Mouse (Mus musculus) brain, embryonic 18.5 days (tissue): ENCODE data around the gene C2cd4c.

Source experiments
- DNase-seq: peaks from one replicate; pipeline ENCODE4 v3.0.0-alpha.2; 2012; ENCODE audit warnings: low read depth, low spot score

The C2cd4c gene

DNA sequence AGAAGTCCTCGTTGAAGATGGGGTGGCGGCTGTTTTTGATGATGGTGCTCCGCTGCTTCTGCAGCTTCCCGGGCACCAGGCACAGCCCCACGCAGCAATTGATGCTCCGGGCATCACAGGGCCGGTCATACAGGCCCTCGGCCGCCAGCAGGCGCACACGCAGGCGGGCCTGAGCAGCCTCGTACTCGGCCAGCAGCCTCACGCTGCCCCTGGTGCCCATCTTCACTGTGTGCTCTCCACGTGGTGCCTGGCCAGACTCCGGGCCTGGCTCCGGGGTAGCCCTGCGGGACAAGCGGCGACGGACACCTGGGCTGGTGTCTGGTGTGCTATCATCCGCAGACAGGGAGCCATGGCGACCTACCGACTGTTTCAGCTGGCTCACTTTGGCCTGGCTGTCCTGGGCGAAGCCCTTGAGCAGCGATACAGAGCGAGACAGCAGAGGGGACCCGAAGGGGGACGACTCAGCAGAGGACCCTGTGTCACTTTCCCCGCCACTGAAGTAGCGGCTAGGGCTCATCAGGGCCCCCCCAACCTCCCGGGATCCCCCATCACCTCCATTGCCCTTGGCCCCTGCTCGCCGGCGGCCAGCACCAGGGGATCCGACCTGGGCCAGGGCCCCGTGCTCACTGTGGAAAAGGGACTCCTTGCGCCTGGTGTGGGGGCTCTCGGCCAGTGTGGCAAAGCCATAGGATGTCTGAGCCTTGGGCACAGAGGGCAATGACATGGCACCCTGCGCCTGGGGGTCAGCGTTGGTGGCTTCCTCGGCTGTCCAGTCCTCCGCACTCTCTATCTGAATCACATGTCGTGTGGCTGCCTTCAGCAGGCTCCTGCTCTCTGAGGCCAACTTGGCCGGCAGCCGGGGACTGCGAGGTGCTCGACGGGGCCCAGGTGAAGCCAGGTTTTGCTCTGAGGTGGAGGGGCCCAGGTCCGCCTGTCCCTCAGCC lies 1.4 kb downstream of the C2cd4c start:
- DNase-seq, result no peak

DNA sequence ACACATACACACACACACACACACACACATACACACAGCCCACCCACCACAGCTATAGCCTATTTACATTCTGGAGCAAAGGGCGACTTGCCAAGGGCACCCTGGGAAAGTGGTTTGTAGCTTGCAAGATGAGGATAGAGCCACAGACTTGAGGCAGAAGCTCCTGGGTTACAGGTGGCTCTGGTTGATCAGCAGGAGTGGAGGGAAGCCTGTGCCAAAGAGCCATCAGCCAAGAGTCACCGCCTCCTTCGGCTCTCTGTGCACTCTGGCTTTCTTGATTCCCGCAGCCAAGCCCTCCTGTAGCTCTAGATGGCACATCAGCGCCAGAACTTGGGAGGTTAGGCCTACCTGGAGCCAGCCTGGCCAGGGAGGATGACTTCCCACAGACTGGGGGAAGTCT lies 2.5 kb downstream of the C2cd4c start:
- no peak for DNase-seq

GRCm38 (mm10) chr10:79609276-79609675 lies 4.5 kb downstream of the C2cd4c start:
- no peak for DNase-seq

DNA sequence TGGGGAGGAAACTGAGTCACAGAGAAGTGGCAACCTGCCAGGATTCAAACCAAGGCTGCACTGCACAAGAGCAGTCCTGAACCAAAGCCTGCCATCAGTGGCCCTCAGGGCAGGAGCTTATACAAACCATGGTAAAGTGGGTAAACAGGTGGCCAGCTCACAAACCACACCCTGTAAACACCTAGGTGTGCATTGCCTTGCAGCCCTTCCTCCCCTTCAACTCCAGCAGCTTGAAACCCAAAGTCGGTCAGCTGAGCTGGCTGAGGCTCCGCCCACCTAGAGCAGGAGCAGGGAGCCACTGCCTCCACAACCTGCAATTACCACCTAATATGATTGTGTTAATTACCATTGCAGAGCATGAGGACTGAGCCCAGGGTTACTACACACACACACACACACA lies 5.9 kb downstream of the C2cd4c start:
- DNase-seq, result no peak

- DNase-seq, result no peak
These were observed 7.3 kb downstream of the C2cd4c start for GRCm38 (mm10) chr10:79606537-79606936.

DNA sequence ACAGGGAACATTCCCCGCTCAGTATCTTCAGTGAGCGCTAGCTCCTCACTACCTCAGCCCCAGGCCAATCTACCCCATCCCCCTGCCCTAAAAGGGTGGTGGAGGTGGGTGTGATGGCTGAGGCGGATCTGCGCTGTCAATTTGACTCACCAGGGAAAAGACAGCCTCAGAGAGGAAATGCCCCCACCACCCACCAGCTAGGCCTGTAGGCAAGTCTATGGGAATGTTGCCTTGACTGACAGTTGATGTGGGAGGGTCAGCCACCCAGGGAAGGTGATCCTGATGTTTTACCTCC lies 15.9 kb downstream of the C2cd4c start:
- no peak for DNase-seq

DNA sequence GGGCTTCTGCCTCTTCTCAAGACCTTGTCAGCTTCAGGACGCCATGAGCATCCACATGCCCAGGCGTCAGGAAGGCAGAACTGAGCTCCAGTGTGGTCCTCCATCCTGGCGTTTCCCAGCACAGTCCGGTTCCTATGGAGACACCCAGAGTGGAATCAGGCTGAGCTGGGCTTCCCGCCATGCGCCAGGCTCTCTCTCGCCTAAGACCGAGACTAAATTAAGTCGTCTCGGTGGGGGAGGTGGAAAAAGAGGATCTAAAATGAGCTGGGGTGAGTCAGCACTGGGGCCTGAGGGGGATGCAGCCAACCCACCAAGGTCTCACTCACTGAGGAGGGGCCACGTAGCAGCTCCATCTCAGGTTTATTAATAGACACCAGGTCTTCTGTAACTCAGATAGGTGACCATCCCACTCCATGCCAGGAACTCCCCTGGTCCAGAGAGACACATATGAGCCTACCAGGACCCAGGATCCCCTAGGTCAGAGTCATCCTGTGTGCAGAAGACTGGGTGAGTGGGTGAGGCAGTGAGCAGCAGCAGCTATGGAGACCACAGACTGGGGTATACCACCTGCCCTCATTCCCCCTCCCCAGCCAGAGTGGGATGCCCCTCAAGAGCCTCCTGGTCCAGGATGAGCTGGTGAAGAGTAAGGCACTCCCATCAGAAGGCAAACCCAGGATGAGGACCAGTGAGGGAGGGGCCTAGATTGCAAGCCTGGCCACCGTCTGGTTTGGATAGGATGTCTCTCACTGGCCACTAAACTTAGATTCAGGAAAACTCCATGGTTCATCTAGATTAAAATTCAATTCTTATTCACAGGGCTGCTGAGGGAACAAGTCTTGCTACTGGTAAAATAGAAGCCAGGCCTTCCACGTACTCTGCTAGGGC lies 16.5 kb downstream of the C2cd4c start:
- DNase-seq, result no peak

DNA sequence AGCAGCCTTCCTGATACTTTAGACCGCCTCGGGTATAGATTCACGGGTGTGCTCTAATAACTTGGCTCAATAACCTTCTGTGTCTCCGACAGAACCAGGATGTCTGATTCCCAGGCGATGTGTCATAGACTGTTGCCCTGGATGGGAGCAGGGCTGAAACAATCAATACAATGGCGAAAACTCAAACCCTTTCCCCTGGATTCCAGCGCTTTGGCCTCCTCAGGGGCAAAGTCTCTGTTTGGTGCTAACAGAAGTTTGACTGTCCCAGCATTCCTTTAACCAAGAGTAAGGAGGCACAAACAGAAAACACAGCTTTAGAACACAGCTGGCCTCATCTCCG lies 18.3 kb downstream of the C2cd4c start:
- no peak for DNase-seq

DNA sequence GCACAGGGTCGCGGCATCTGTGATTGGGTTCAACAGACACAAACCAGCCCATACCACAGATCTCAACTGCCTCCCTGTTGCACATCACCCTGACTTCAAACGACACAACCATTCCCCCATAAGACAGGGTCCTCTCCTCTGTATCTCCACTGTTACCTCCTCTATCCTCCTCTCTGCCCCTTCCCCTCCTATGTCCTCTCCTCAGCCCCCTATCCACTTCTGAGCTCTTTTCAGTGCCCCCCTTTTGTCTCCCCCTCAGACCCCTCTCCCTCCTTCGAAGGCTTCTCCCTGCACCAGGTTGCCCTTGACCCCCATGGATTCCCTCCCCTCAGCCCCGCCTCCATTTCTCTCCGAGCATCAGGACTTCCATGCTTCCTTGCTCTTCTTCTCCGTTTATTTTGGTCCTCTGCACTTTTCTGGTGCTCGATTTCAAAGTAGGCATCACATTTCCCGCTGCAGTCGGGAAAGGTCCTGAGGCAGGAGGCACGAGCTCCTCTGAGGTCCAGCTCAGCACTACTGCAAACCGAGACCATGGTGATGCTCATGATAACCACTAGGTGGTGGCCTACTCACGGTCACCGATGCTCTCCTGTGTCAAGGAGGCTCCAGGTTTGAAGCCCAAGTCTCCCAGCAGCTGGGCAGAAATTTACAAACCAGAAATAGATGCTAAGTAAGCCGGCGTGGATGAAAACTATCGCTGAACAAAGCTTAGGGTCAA lies 18.8 kb downstream of the C2cd4c start:
- DNase-seq, result no peak

- no peak for DNase-seq
These were observed 19.7 kb downstream of the C2cd4c start for GRCm38 (mm10) chr10:79594111-79594510.

DNA sequence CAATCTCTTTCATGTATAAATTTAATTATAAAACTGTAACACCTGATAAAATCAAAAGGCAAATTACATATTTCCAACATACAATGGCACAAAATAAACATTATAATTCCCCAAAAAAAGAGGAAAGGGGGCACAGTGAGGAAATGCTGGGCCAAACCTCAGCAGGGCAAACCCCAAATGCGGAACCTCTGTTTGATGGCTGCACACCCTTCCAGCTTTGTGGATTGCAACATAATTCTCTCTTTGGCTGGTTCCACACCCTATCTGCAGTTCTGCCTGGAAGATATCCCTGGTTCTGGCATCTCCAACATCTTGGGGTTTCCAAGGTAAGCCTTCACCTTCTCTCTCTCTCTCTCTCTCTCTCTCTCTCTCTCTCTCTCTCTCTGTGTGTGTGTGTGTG lies 23.1 kb downstream of the C2cd4c start:
- no peak for DNase-seq

GRCm38 (mm10) chr10:79587752-79588126 lies 26.1 kb downstream of the C2cd4c start:
- no peak for DNase-seq

DNA sequence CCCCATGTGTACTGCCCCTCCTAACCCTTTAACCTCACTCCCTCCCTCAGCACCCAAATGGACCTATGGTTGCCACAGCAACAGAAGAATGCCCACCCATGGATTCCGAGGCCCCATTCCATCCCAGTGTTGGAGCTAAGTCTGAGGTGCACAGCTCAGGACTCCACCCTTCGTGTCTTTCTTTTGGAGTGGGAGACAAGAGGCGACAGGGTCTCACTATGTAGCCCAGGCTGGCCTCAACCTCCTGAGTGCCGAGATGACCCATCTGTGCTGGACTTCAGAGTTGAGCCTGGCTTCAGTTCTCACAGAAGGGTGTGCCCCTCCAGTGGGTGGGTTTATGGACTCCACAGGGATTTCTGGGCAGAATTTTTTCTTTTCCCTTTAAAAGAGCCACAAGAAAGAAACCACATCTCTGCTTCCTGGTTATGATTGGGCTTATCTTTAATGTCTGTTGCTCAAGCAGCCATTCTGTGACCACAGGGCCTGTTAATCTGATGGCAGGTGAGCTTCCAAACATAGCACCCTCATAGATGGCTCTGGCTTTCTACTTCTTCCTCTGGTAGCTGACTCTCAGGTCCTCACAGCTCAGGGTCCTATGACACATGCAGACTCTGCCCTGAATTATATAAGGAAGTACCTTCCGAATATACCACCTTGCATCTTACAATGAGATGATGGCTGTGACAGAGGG lies 26.6 kb downstream of the C2cd4c start, which contains the start of gene Theg:
TSS of gene Theg (minus strand) at position 271 of the 691 bp plus-strand sequence.
- DNase-seq, result no peak

- DNase-seq, result no peak
These were observed 27.6 kb downstream of the C2cd4c start for GRCm38 (mm10) chr10:79586243-79586642.

DNA sequence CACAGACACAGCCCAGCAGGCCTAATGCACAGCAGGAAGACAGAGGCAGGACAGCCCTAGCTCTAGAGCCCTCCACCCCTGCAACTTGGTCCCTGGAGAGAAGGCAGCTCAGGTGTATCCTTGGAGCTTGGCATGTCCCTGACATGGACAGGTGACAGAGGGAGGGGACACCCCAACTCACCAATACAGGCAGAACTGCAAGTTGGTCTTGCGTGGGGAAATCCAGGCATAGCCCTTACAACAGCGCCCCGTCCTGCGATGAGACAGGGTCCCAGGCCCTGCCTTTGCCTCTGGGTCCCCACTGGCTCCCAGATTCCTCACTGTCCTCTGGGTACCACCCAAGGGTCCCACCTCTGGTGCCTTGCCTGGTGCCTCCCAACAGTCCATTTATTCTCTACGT lies 28.1 kb downstream of the C2cd4c start:
- DNase-seq, result no peak

- DNase-seq, result no peak
These were observed 28.7 kb downstream of the C2cd4c start for GRCm38 (mm10) chr10:79585136-79585535.

DNA sequence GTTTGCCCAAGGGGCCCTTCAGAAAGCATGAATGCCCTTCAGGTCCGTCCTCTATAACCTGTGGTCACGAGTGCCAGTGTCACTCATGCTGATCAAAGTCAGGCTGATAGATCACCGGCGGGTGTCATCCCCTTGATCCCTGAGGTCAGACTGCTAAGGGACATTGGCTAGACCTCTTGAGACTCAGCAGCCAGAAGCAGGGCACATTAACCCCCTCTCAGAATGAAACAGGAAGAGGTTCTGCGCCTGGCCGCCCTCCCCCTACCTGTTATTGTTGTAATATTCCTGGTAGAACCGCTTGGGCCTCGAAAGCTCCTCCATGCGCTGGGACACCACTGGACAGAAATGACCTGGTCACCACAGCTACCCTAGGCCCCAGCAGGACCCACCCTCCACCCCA lies 29.4 kb downstream of the C2cd4c start:
- no peak for DNase-seq

GRCm38 (mm10) chr10:79584021-79584420 lies 29.8 kb downstream of the C2cd4c start:
- DNase-seq, result no peak

DNA sequence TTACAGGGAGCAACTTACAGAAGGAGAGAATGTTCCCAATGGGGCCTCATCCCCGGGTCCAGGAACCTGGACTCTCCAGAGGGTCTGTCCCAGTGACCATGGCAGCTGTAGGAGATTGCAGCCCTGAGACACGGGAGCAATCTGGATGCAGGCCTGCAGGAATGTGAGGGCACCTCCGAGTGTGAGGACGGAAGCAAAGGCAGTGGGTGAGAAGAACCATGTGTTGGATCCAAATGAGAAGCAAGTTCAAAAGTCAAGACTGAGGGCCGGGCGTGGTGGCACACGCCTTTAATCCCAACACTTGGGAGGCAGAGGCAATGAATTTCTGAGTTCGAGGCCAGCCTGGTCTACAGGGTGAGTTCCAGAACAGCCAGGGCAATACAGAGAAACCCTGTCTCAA lies 32.3 kb downstream of the C2cd4c start:
- no peak for DNase-seq

GRCm38 (mm10) chr10:79580811-79581210 lies 33.0 kb downstream of the C2cd4c start:
- no peak for DNase-seq

- DNase-seq, result no peak
These were observed 33.5 kb downstream of the C2cd4c start for GRCm38 (mm10) chr10:79580356-79580755.

DNA sequence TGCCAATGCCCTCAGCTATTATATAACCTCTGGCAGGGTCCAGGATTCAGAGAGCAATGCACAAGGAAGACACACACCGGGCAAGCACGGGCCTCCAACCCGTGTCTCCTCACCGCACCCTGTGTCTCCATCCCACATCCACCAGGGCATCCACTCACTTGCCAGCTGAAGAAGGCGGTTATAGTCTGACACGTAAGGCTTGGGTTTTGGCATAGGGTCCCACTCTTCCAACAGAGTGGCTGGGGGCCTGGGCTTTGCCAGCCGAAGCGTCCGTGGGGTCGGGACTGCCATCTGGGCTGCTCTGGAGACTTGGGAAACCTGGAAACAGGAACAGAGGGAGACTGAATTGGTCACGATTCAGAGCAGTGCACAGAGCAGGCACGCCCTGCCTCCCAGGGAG lies 34.0 kb downstream of the C2cd4c start:
- DNase-seq, result no peak
